Comparison of ENCODE assay signal across 18 mouse cellular contexts in genomic region chr16:92220754-92221153, GRCm38 (mm10).
"Had no signal": no experiment of that assay in that cellular context is flagged by ENCODE, and none has a peak within 500 bp of the region (broad histone marks: within the 10 kb centered on the region; RNA-seq: fewer than 3 reads in every experiment).

No protein-coding gene starts in this region.

- H3K9me3 ChIP-seq: liver, embryonic 15.5 days; lung, embryonic 15.5 days; midbrain, embryonic 12.5 days; neural tube, embryonic 12.5 days had no signal

- H3K27ac ChIP-seq: liver, embryonic 15.5 days; lung, embryonic 15.5 days; macrophage; midbrain, embryonic 12.5 days; neural tube, embryonic 12.5 days had no signal

- H3K36me3 ChIP-seq: liver, embryonic 15.5 days; lung, embryonic 15.5 days; midbrain, embryonic 12.5 days; neural tube, embryonic 12.5 days had no signal

- H3K4me1 ChIP-seq: liver, embryonic 15.5 days; megakaryocyte, embryonic 14.5 days; midbrain, embryonic 12.5 days; neural tube, embryonic 12.5 days had no signal

- H3K4me3 ChIP-seq: liver, embryonic 15.5 days; lung, embryonic 15.5 days; megakaryocyte, embryonic 14.5 days; midbrain, embryonic 12.5 days; neural tube, embryonic 12.5 days had no signal

- H3K27me3 ChIP-seq: liver, embryonic 15.5 days; midbrain, embryonic 12.5 days; neural tube, embryonic 12.5 days had no signal

- DNase-seq: liver, postnatal 0 days; lung, adult 2 months; lung, postnatal 14 days; lung, postnatal 36 days; midbrain, embryonic 14.5 days; right cerebral cortex, postnatal 25 days; right cerebral cortex, postnatal 4 days; spleen, adult 18-20 months; thymus, adult 18-20 months; thymus, postnatal 14 days; thymus, postnatal 36 days had no signal

- ATAC-seq: liver, postnatal 0 days; lung, postnatal 0 days had no signal
